Mouse (Mus musculus) stomach, embryonic 16.5 days (tissue): Measurements from ENCODE around the gene Rps27a. TPM values are rescaled to one million over a fixed set of nuclear protein-coding genes. Genes with fewer than 3 reads are reported as not detected.

Experiments used
- ATAC-seq: fragments of 200-750 bp; cut with Nextera tagmentation; 2 replicates; pipeline ENCODE4 v1.8.0; 2017; ENCODE audit warnings: moderate number of reproducible peaks, moderate TSS enrichment; ENCODE audit not compliant: insufficient read depth, low FRiP score
- H3K27ac ChIP-seq: fragments of 300-500 bp; sonication (generic); 2 replicates; pipeline ENCODE4 v1.5.1; 2014; ENCODE audit warnings: low read length
- H3K27me3 ChIP-seq: fragments of 300-500 bp; sonication (generic); 2 replicates; pipeline ENCODE4 v1.6.1; 2014; ENCODE audit warnings: low read length, control low read depth, mixed read lengths; ENCODE audit not compliant: control insufficient read depth, insufficient read depth
- H3K36me3 ChIP-seq: fragments of 300-500 bp; sonication (generic); 2 replicates; pipeline ENCODE4 v1.6.1; 2014; ENCODE audit warnings: low read length; ENCODE audit not compliant: control insufficient read depth, insufficient read depth
- H3K4me1 ChIP-seq: fragments of 300-500 bp; sonication (generic); 2 replicates; pipeline ENCODE4 v1.6.1; 2014; ENCODE audit warnings: low read length, control low read depth, mixed read lengths; ENCODE audit not compliant: control insufficient read depth, insufficient read depth
- H3K4me2 ChIP-seq: fragments of 300-500 bp; sonication (generic); 2 replicates; pipeline ENCODE4 v1.6.1; 2014; ENCODE audit warnings: low read depth, low read length, mixed read lengths
- H3K4me3 ChIP-seq: fragments of 300-500 bp; sonication (generic); replicated peaks from 2 replicates; pipeline ENCODE4 v1.5.1; 2014; ENCODE audit warnings: mild to moderate bottlenecking, low read length
- H3K9ac ChIP-seq: fragments of 300-500 bp; sonication (generic); 2 replicates; pipeline ENCODE4 v1.6.1; 2014; ENCODE audit warnings: low read length
- H3K9me3 ChIP-seq: fragments of 300-500 bp; sonication (generic); replicated peaks from 2 replicates; pipeline ENCODE4 v1.6.1; 2016; ENCODE audit warnings: low read length, control low read depth; ENCODE audit not compliant: control insufficient read depth
- WGBS: fragments of 180-500 bp; shearing (Covaris S2); extraction: QIAGEN DNeasy Blood & Tissue Kit; methylation state at CpG from one replicate; pipeline ENCODE4 v1.1.7; 2014; 5-methylcytosine and 5-hydroxymethylcytosine counted together
- polyA plus RNA-seq: library from polyadenylated mRNA; unstranded; fragments of >200 nt; fragmentation: Nextera tagmentation; extraction: Ambion mirVana; gene quantifications from 2 replicates; pipeline ENCODE4 v1.2.1, GENCODE M21; 2015

Gene Rps27a
- polyA plus RNA-seq, 1 experiment from 2014 or later: 999 TPM

DNA sequence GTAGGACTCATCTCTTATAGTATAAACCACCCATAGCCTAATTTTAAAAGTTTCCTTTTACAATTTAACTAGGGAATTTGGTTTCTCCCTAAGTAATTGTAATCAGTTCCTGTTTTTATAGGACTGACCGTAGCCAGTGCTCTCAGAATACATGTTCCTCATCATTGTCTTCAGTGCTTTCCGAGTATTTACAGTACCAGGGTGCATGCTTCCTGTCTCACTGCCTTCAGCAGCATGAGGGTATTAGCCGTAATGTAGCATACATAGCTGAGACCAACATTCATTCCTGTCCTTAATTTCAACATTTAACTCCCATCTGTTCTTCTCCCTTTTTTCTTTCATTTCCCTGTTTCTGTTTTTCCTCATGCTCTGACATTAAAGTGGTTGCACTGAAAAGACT lies 50.9 kb downstream of the Rps27a start:
- no peak overlapping the region for H3K27ac ChIP-seq
- no peak overlapping the region for H3K4me2 ChIP-seq
- H3K27me3 ChIP-seq: no peaks in the 10 kb centered on the region
- H3K9me3 ChIP-seq: no peaks in the 10 kb centered on the region
- WGBS: 66% methylated on average over 3 of the region's 3 CpGs
- H3K4me1 ChIP-seq: no peaks in the 10 kb centered on the region
- ATAC-seq: no peak
- no peaks in the 10 kb centered on the region for H3K36me3 ChIP-seq
- H3K9ac ChIP-seq: no peak overlapping the region
- H3K4me3 ChIP-seq: no peak overlapping the region

Other genes starting within 250 kb of the Rps27a start
- gene Ccdc88a, start 174.5 kb downstream of the Rps27a start, polyA plus RNA-seq: 11.0 and 17.6 TPM in 2 replicates
- gene Prorsd1, start 33.1 kb downstream of the Rps27a start, polyA plus RNA-seq: 27.6 and 32.2 TPM in 2 replicates
- gene Mtif2, start 21.7 kb downstream of the Rps27a start, polyA plus RNA-seq: 35.7 and 41.5 TPM in 2 replicates
- gene Clhc1, start 159 bp downstream of the Rps27a start, polyA plus RNA-seq: 0.14 and 0.28 TPM in 2 replicates
- 36.6 and 51.7 TPM in 2 replicates for gene Rtn4, start 144.8 kb upstream of the Rps27a start, polyA plus RNA-seq